Mouse (Mus musculus): ENCODE measurements around the gene Ttll5. TPM values are rescaled to one million over a fixed set of nuclear protein-coding genes. Genes with fewer than 3 reads are reported as not detected.

Gene Ttll5
- polyA plus RNA-seq (2014; fragmentation: Nextera tagmentation; extraction: Ambion mirVana): 15.2 and 15.5 TPM in 2 replicates

DNA sequence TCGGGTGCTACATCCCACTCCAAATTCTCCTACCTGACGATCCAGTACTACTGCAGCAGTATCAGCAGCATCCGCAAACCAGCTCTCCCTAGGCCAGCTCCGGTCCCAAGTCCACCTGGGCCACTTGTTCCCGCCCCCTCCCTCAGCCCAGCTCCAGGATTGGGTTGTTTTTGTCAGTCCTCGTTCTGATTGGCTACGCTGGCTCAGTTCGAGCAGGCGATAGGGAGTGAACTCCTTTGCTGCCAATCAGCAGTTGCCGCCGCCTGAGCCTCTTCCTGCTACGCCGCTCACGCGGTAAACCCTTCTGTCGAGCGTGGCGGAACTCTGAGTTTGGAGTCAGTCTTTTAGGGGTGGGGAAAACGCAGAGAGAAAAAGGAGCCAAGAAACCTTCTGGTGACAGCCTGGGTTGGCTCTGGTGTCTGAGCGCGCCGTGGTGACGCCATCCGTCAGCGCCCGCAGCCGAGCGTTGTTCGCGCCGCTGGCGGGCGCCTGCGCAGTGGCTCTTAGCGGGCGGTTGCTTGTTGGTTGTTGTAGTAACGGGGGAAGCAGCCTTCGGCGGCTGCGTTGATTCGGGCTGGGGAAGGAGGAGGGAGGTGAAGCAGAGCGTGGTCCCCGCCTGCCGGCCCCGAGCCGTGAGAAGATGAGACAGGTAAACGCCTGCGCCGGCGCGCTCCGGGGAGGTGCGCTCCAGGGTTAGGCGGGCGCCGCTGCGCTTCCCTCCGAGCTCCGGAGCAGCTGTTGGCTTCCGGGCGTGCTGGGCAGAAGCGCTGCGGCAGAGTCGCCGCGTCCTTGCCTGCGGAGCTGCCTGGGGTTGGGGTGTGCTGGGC lies at the start of gene Ttll5, which contains the start of gene Erg28:
Ttll5 (plus strand) TSS at position 222 of the 827 bp plus-strand sequence.
Erg28 (minus strand) TSS at position 113 of the 827 bp plus-strand sequence.
- Histone ChIP-seq H3K27ac (ENCODE audit: low read depth, low read length) (peak within 1 kb of the TSS; percentile 97), H3K4me3 (ENCODE audit: low read depth, low read length) (peak within 1 kb of the TSS; percentile 54), H3K4me1 (ENCODE audit: control insufficient read depth, insufficient read depth, low read length) (peaks cover 14% of the 10 kb centered on the region; the same call in 1 of the 2 replicates), H3K9me3 (replicated peaks; ENCODE audit: control insufficient read depth, low read length) (no peaks in the 10 kb centered on the region), H3K9ac (ENCODE audit: low read length) (peak within 1 kb of the TSS; percentile 64), H3K4me2 (ENCODE audit: low read length) (peak within 1 kb of the TSS; percentile 87), H3K27me3 (replicated peaks; ENCODE audit: control insufficient read depth, insufficient read depth, low read length) (no peaks in the 10 kb centered on the region), H3K36me3 (ENCODE audit: control insufficient read depth, insufficient read depth, low read length) (peaks cover 28% of the 10 kb centered on the region)
- peak; percentile 98 for ATAC-seq
- DNase-seq (ENCODE audit: low spot score): peak; percentile 97
- WGBS: under 1% methylated on average over 65 of the region's 67 CpGs

GRCm38 (mm10) chr12:85778962-85779361 lies 45.5 kb upstream of the Ttll5 start:
- H3K4me2 ChIP-seq (ENCODE audit: low read length): no peak overlapping the region
- no peaks in the 10 kb centered on the region for H3K4me1 ChIP-seq (ENCODE audit: control insufficient read depth, insufficient read depth, low read length)
- no peak overlapping the region for H3K9ac ChIP-seq (ENCODE audit: low read length)
- DNase-seq (ENCODE audit: low spot score) (no peak), ATAC-seq (no peak)
- H3K4me3 ChIP-seq (ENCODE audit: low read depth, low read length): no peak overlapping the region
- no peaks in the 10 kb centered on the region for H3K36me3 ChIP-seq (ENCODE audit: control insufficient read depth, insufficient read depth, low read length)
- H3K27ac ChIP-seq (ENCODE audit: low read depth, low read length): no peak overlapping the region
- H3K9me3 ChIP-seq (replicated peaks; ENCODE audit: control insufficient read depth, low read length): no peaks in the 10 kb centered on the region
- 86% methylated on average over 3 of the region's 3 CpGs for WGBS
- no peaks in the 10 kb centered on the region for H3K27me3 ChIP-seq (replicated peaks; ENCODE audit: control insufficient read depth, insufficient read depth, low read length)

DNA sequence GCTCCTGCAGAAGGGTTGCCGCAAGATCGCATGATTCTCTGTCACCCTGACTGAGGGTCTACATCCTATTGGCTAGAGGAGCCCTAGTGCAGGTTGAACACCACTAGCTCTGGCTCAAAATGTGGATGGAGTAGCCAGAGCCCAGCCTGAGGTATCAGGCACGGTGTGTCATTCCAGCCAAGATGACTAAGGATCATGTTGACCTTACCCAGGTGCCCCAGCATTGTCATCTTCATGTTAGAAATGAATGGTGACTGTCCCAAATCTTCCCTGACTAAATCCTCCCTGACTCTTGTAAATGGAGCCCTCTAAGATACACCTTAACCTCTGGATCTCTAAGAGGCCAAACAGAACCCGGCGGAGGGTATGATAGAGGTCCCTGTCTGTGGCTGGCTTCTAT lies 44.8 kb upstream of the Ttll5 start:
- Histone ChIP-seq H3K9ac (ENCODE audit: low read length) (no peak overlapping the region), H3K4me1 (ENCODE audit: control insufficient read depth, insufficient read depth, low read length) (no peaks in the 10 kb centered on the region), H3K27me3 (replicated peaks; ENCODE audit: control insufficient read depth, insufficient read depth, low read length) (no peaks in the 10 kb centered on the region), H3K9me3 (replicated peaks; ENCODE audit: control insufficient read depth, low read length) (no peaks in the 10 kb centered on the region), H3K4me3 (ENCODE audit: low read depth, low read length) (no peak overlapping the region), H3K27ac (ENCODE audit: low read depth, low read length) (no peak overlapping the region), H3K4me2 (ENCODE audit: low read length) (no peak overlapping the region), H3K36me3 (ENCODE audit: control insufficient read depth, insufficient read depth, low read length) (no peaks in the 10 kb centered on the region)
- no peak for ATAC-seq
- no peak for DNase-seq (ENCODE audit: low spot score)
- WGBS: 95% methylated on average over 5 of the region's 5 CpGs

DNA sequence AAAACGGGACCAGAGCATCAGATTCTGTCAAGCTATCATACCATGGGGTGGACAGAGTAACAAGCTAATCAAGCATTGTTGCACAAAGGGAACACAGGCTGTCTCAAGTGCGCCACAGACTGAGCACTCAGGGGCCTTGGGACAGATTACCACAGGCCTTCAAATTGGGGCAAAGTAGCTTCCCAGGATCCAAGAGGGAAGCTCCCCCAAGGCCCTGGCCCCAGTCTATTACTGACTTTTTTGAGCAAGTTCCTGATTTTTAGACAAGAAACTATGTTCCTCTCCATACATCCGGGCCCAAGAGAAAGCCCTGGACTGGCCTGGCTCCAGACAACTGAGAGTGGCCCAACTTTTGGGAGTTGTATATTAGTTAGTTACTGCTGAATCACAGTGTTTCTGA lies 42.9 kb upstream of the Ttll5 start:
- H3K4me3 ChIP-seq (ENCODE audit: low read depth, low read length): no peak overlapping the region
- H3K36me3 ChIP-seq (ENCODE audit: control insufficient read depth, insufficient read depth, low read length): no peaks in the 10 kb centered on the region
- 88% methylated on average over 3 of the region's 3 CpGs for WGBS
- no peak overlapping the region for H3K4me2 ChIP-seq (ENCODE audit: low read length)
- H3K4me1 ChIP-seq (ENCODE audit: control insufficient read depth, insufficient read depth, low read length): no peaks in the 10 kb centered on the region
- no peaks in the 10 kb centered on the region for H3K27me3 ChIP-seq (replicated peaks; ENCODE audit: control insufficient read depth, insufficient read depth, low read length)
- ATAC-seq (no peak), DNase-seq (ENCODE audit: low spot score) (no peak)
- no peaks in the 10 kb centered on the region for H3K9me3 ChIP-seq (replicated peaks; ENCODE audit: control insufficient read depth, low read length)
- H3K27ac ChIP-seq (ENCODE audit: low read depth, low read length): no peak overlapping the region
- H3K9ac ChIP-seq (ENCODE audit: low read length): no peak overlapping the region

DNA sequence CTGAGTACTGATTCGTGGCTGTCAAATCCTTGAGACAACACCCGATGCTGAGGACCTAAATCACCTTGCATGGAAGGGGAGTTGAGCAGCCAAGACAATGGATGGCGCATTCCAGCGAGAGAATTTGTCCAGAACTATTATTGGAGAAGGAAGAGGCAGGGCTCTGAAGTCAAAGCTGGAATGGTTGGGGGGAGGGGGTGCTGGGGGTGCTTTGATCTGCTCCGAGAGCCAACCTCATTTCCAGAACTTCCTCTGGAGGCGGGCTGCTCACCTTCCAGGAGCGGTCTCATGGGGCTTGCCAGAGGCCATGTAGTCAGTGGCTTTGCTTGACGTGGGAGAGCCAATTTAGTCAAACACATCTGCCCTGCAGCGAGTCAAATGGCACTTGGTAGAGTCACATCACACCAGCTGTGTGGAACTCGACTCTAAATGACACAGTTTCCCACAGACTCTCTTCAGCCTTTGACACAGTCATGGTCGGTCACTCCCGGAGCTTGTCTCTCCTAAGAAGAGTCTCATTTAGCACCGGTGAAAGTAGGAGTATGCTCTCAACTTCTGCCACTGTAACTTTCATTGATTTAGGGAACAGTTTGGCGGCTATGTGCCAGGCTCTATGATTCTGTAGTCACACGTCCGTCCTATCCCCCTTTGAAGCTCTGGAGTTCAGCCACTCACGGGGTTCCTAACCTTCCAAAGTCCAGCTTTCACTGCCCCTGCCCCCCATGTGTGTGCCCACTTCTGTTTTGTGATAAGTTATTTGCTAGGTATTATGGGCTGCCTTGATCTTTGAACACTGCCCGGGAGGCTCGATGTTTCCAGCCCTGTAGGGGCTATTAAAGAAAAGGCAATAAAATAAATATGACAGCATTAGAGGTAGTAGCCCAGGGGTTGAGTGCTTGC lies 39.3 kb upstream of the Ttll5 start:
- Histone ChIP-seq H3K36me3 (ENCODE audit: control insufficient read depth, insufficient read depth, low read length) (no peaks in the 10 kb centered on the region), H3K27ac (ENCODE audit: low read depth, low read length) (no peak overlapping the region), H3K4me3 (ENCODE audit: low read depth, low read length) (no peak overlapping the region), H3K4me1 (ENCODE audit: control insufficient read depth, insufficient read depth, low read length) (no peaks in the 10 kb centered on the region), H3K9ac (ENCODE audit: low read length) (no peak overlapping the region), H3K9me3 (replicated peaks; ENCODE audit: control insufficient read depth, low read length) (no peaks in the 10 kb centered on the region), H3K4me2 (ENCODE audit: low read length) (no peak overlapping the region), H3K27me3 (replicated peaks; ENCODE audit: control insufficient read depth, insufficient read depth, low read length) (no peaks in the 10 kb centered on the region)
- DNase-seq (ENCODE audit: low spot score) (no peak), ATAC-seq (no peak)
- WGBS: 78% methylated on average over 19 of the region's 19 CpGs

- no peak for ATAC-seq
- no peak overlapping the region for H3K4me3 ChIP-seq (ENCODE audit: low read depth, low read length)
- no peak overlapping the region for H3K27ac ChIP-seq (ENCODE audit: low read depth, low read length)
- DNase-seq (ENCODE audit: low spot score): no peak
- no peaks in the 10 kb centered on the region for H3K27me3 ChIP-seq (replicated peaks; ENCODE audit: control insufficient read depth, insufficient read depth, low read length)
- H3K4me1 ChIP-seq (ENCODE audit: control insufficient read depth, insufficient read depth, low read length): no peaks in the 10 kb centered on the region
- WGBS: 76% methylated on average over 4 of the region's 4 CpGs
- no peak overlapping the region for H3K4me2 ChIP-seq (ENCODE audit: low read length)
- H3K9ac ChIP-seq (ENCODE audit: low read length): no peak overlapping the region
- no peaks in the 10 kb centered on the region for H3K36me3 ChIP-seq (ENCODE audit: control insufficient read depth, insufficient read depth, low read length)
- no peaks in the 10 kb centered on the region for H3K9me3 ChIP-seq (replicated peaks; ENCODE audit: control insufficient read depth, low read length)
These were observed 32.3 kb upstream of the Ttll5 start for GRCm38 (mm10) chr12:85792158-85792557.

GRCm38 (mm10) chr12:85792821-85793346 lies 31.6 kb upstream of the Ttll5 start:
- no peak for ATAC-seq
- WGBS: 66% methylated on average over 6 of the region's 6 CpGs

DNA sequence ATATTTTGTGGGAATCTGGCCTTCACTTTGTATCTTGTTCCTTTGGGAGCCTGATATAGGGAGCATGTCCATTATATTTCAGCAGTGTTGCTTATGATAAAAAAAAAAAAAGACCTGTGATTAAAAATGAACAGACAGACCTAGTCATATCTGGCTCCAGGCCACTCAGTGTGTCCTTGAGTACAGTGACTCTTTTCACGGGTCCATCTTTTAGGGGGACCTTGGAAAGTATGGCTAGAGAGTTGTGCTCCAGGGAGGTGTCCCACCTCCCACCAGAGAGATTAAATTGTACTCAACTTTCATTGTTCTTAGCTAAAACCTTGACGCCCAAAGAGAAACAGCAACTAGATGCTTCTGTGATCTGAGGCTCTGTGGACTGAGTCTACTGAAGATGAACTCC lies 30.4 kb upstream of the Ttll5 start:
- H3K36me3 ChIP-seq (ENCODE audit: control insufficient read depth, insufficient read depth, low read length): no peaks in the 10 kb centered on the region
- no peak for DNase-seq (ENCODE audit: low spot score)
- H3K9ac ChIP-seq (ENCODE audit: low read length): no peak overlapping the region
- H3K27me3 ChIP-seq (replicated peaks; ENCODE audit: control insufficient read depth, insufficient read depth, low read length): no peaks in the 10 kb centered on the region
- H3K4me1 ChIP-seq (ENCODE audit: control insufficient read depth, insufficient read depth, low read length): no peaks in the 10 kb centered on the region
- H3K4me3 ChIP-seq (ENCODE audit: low read depth, low read length): no peak overlapping the region
- no peak for ATAC-seq
- H3K4me2 ChIP-seq (ENCODE audit: low read length): no peak overlapping the region
- no peak overlapping the region for H3K27ac ChIP-seq (ENCODE audit: low read depth, low read length)
- 76% methylated on average over 2 of the region's 2 CpGs for WGBS
- no peaks in the 10 kb centered on the region for H3K9me3 ChIP-seq (replicated peaks; ENCODE audit: control insufficient read depth, low read length)

More at GRCm38 (mm10) chr12:85792821-85793346, 31.6 kb upstream of the Ttll5 start:
- no peak overlapping the region for H3K27ac ChIP-seq (ENCODE audit: low read depth, low read length)
- H3K9ac ChIP-seq (ENCODE audit: low read length): no peak overlapping the region
- no peaks in the 10 kb centered on the region for H3K9me3 ChIP-seq (replicated peaks; ENCODE audit: control insufficient read depth, low read length)
- H3K4me3 ChIP-seq (ENCODE audit: low read depth, low read length): no peak overlapping the region
- H3K36me3 ChIP-seq (ENCODE audit: control insufficient read depth, insufficient read depth, low read length): no peaks in the 10 kb centered on the region
- H3K4me1 ChIP-seq (ENCODE audit: control insufficient read depth, insufficient read depth, low read length): no peaks in the 10 kb centered on the region
- peak; percentile 27 for DNase-seq (ENCODE audit: low spot score)
- H3K4me2 ChIP-seq (ENCODE audit: low read length): no peak overlapping the region
- no peaks in the 10 kb centered on the region for H3K27me3 ChIP-seq (replicated peaks; ENCODE audit: control insufficient read depth, insufficient read depth, low read length)
